Mouse (Mus musculus): ENCODE results near the gene Zfp280c.

GRCm38 (mm10) chrX:48525332-48525731 is 69.0 kb downstream of the Zfp280c start:
- TF ChIP-seq CTCF (IDR thresholded peaks at IDR 0.05; ENCODE audit: low read depth) (no peak), EP300 (optimal IDR thresholded peaks at IDR 0.05) (no peak)

Data from stomach, postnatal 0 days (tissue).